Mouse (Mus musculus) bone marrow, adult 2 months (tissue): ENCODE measurements around the gene Pifo.

Source experiments
- CTCF ChIP-seq: fragments of 200-500 bp; IDR thresholded peaks from 2 replicates; pipeline ENCODE4 v1.5.1; 2011; ENCODE audit warnings: low read length, control low read depth; ENCODE audit not compliant: control insufficient read depth, insufficient read depth
- POLR2A ChIP-seq: fragments of 200-500 bp; IDR thresholded peaks from 2 replicates; pipeline ENCODE4 v1.6.1; 2011; ENCODE audit warnings: low read depth, mild to moderate bottlenecking, control low read depth, low read length, borderline replicate concordance; ENCODE audit not compliant: control insufficient read depth

DNA sequence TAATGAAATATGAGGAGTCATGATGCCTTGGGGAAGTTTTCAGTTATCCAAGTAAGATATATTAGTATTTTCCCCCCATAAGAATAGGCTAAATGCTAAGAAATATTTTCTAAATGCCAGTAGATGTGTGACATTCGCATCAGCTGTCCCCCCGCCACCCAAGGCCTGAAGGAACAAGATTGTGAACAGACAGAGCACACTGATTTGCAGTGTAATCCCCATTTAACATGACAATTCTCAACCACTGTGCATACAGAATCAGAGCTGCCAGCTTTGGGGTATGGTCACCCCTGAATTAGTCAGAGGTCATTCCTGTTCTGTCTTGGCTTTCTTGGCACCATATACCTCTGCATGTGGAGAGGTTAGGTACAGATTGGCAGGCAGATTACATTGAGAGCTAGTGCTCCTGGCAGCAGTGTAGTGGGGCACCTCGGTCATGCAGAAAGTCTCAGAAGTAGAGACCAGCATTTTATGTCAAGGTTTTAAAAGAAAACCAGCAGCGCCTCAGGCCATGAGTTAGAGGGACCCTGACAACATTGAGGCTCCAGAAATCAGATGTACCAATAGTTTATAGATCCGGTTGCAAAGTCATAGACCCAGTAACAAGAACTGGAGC, 42.5 kb downstream of the Pifo start:
- TF ChIP-seq POLR2A (no peak), CTCF (no peak)
